In the genomic region with DNA sequence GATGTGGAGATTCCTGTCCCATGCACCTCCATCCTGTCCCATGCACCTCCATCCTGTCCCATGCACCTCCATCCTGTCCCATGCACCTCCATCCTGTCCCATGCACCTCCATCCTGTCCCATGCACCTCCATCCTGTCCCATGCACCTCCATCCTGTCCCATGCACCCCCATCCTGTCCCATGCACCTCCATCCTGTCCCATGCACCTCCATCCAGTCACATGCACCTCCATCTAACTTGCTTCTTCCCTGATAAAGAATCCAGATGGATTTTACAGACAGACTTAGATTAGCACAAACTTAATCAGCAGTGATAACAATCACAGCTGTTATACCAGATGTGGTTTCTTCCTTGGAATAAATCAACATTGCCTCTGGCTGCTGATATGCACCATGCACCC, we compare ENCODE assay signal across 5 mouse cellular contexts.
DNase-seq lines count a peak whose midpoint lies in the region; ATAC-seq and TF ChIP-seq lines count a peak whose summit lies in the region.
"Not testable (repeated sequence)": the region's sequence is repeated elsewhere in the genome, so short reads cannot be mapped to it uniquely, and the experiment has no call there.

No protein-coding gene starts in this region.

- H3K27me3 ChIP-seq in heart, adult 2 months (ENCODE audit: control insufficient read depth, insufficient read depth, low read length); midbrain, postnatal 0 days (ENCODE audit: insufficient read depth, low read length): not testable (repeated sequence)

- TF ChIP-seq EP300 in heart, adult 2 months (IDR thresholded peaks at IDR 0.05; ENCODE audit: insufficient read depth, low read depth, low read length), result not testable (repeated sequence)

- H3K4me3 ChIP-seq in heart, adult 2 months; midbrain, postnatal 0 days (ENCODE audit: low read depth, low read length): not testable (repeated sequence)

- not testable (repeated sequence) for H3K79me2 ChIP-seq in heart, adult 2 months (replicated peaks; ENCODE audit: control insufficient read depth, insufficient read depth, low read length)

- intact Hi-C loops in heart, adult 2 months (cut with DNase I), result not testable (repeated sequence)

- DNase-seq in MN1 (ENCODE audit: low spot score), result peak; percentile 33
- peak; percentile 91 for DNase-seq in heart, adult 11 months
- DNase-seq in heart, adult 2 months, result not testable (repeated sequence)
- peak; percentile 9 for DNase-seq in heart, adult 8-10 months (ENCODE audit: low spot score)
- peak; percentile 24 for DNase-seq in midbrain, postnatal 0 days (ENCODE audit: low spot score)

- not testable (repeated sequence) for H3K4me2 ChIP-seq in midbrain, postnatal 0 days (ENCODE audit: low read depth, low read length, poor library complexity, severe bottlenecking)

- not testable (repeated sequence) for TF ChIP-seq POLR2A in heart, adult 2 months (IDR thresholded peaks at IDR 0.05; ENCODE audit: insufficient read depth, low read depth, low read length)

- H3K9me3 ChIP-seq in midbrain, postnatal 0 days (ENCODE audit: low read length), result not testable (repeated sequence)

- TF ChIP-seq CTCF in heart, adult 2 months (IDR thresholded peaks at IDR 0.05), result peak; percentile 30
- TF ChIP-seq CTCF in midbrain, postnatal 0 days (IDR thresholded peaks at IDR 0.05), result not testable (repeated sequence)

- not testable (repeated sequence) for H3K36me3 ChIP-seq in heart, adult 2 months (ENCODE audit: control insufficient read depth, insufficient read depth, low read length); midbrain, postnatal 0 days (ENCODE audit: insufficient read depth, low read length)

- not testable (repeated sequence) for H3K9ac ChIP-seq in heart, adult 2 months (ENCODE audit: low read depth, low read length); midbrain, postnatal 0 days (replicated peaks; ENCODE audit: low read length, poor library complexity, severe bottlenecking)

- not testable (repeated sequence) for H3K4me1 ChIP-seq in heart, adult 2 months (ENCODE audit: control insufficient read depth, insufficient read depth, low read length); midbrain, postnatal 0 days (ENCODE audit: insufficient read depth, low read length)

- ATAC-seq in midbrain, postnatal 0 days (ENCODE audit: low FRiP score), result not testable (repeated sequence)

- H3K27ac ChIP-seq in heart, adult 2 months, result peak overlapping the region; percentile 23; the same call in 1 of the 2 replicates
- H3K27ac ChIP-seq in midbrain, postnatal 0 days (ENCODE audit: low read depth, low read length), result not testable (repeated sequence)
